Mouse (Mus musculus) brain, embryonic 14.5 days (tissue): Measurements from ENCODE around the gene Tas1r1. TPM values are rescaled to one million over a fixed set of nuclear protein-coding genes. Genes with fewer than 3 reads are reported as not detected.

Experiments used
- DNase-seq: peaks from one replicate; pipeline ENCODE4 v3.0.0-alpha.2; 2011; ENCODE audit warnings: low read depth
- CTCF ChIP-seq: fragments of 200-500 bp; IDR thresholded peaks from 2 replicates; pipeline ENCODE4 v1.5.1; 2012; ENCODE audit warnings: inconsistent platforms, mild to moderate bottlenecking, moderate library complexity, borderline replicate concordance; ENCODE audit not compliant: insufficient read depth, insufficient read length; ENCODE audit errors: extremely low read depth
- POLR2A ChIP-seq: fragments of 200-500 bp; IDR thresholded peaks from 2 replicates; pipeline ENCODE4 v1.6.1; 2012; ENCODE audit warnings: mild to moderate bottlenecking, inconsistent platforms, borderline replicate concordance; ENCODE audit not compliant: poor library complexity, insufficient read depth, insufficient read length, severe bottlenecking; ENCODE audit errors: extremely low read depth
- polyA plus RNA-seq: library from polyadenylated mRNA; depleted of rRNA; stranded (reverse); fragments of >200 nt; gene quantifications from 2 replicates; pipeline ENCODE4 v1.2.3, GENCODE M21; 2012; rRNA removed

The Tas1r1 gene
- 0.37 and 0.58 TPM in 2 replicates for polyA plus RNA-seq

- TF ChIP-seq CTCF (no peak), POLR2A (no peak)
- DNase-seq = no peak
Measured at GRCm38 (mm10) chr4:152038225-152038984, at the start of gene Tas1r1. Tas1r1 (minus strand) TSS chr4:152038568.

GRCm38 (mm10) chr4:152088133-152088532, 49.8 kb upstream of the Tas1r1 start:
- TF ChIP-seq POLR2A (no peak), CTCF (no peak)
- peak; percentile 64 for DNase-seq

GRCm38 (mm10) chr4:152087211-152088081, 49.1 kb upstream of the Tas1r1 start:
- TF ChIP-seq POLR2A (no peak), CTCF (no peak)
- no peak for DNase-seq

GRCm38 (mm10) chr4:152086505-152087210, 48.3 kb upstream of the Tas1r1 start:
- DNase-seq = peak; percentile 42
- no peak for TF ChIP-seq CTCF
- peak; percentile 59; the same call in 1 of the 2 replicates for TF ChIP-seq POLR2A

- no peak for TF ChIP-seq CTCF
- TF ChIP-seq POLR2A = no peak
- DNase-seq = no peak
Measured at GRCm38 (mm10) chr4:152084616-152085015, 46.2 kb upstream of the Tas1r1 start.

GRCm38 (mm10) chr4:152083611-152084220, 45.3 kb upstream of the Tas1r1 start:
- no peak for TF ChIP-seq CTCF
- TF ChIP-seq POLR2A = no peak
- DNase-seq = no peak

- no peak for DNase-seq
- TF ChIP-seq POLR2A = no peak
- TF ChIP-seq CTCF = no peak
Measured at GRCm38 (mm10) chr4:152079931-152080330, 41.6 kb upstream of the Tas1r1 start.

GRCm38 (mm10) chr4:152079261-152079660, 40.9 kb upstream of the Tas1r1 start:
- no peak for DNase-seq
- no peak for TF ChIP-seq POLR2A
- TF ChIP-seq CTCF = no peak

- TF ChIP-seq CTCF (no peak), POLR2A (no peak)
- no peak for DNase-seq
Measured at GRCm38 (mm10) chr4:152078105-152078530, 39.8 kb upstream of the Tas1r1 start.

- no peak for DNase-seq
- no peak for TF ChIP-seq CTCF
- no peak for TF ChIP-seq POLR2A
Measured at GRCm38 (mm10) chr4:152077191-152077590, 38.8 kb upstream of the Tas1r1 start.

- TF ChIP-seq POLR2A = no peak
- peak; percentile 17; the same call in 1 of the 2 replicates for TF ChIP-seq CTCF
- no peak for DNase-seq
Measured at GRCm38 (mm10) chr4:152074548-152074947, 36.2 kb upstream of the Tas1r1 start.

- TF ChIP-seq POLR2A (no peak), CTCF (no peak)
- peak; percentile 23 for DNase-seq
Measured at GRCm38 (mm10) chr4:152073715-152074114, 35.3 kb upstream of the Tas1r1 start.
